Mouse (Mus musculus) ES-Bruce4 (cell line): Measurements from ENCODE around the gene Gm5286. TPM values are rescaled to one million over a fixed set of nuclear protein-coding genes. Genes with fewer than 3 reads are reported as not detected.
"Not testable (repeated sequence)": the region's sequence is repeated elsewhere in the genome, so short reads cannot be mapped to it uniquely, and the experiment has no call there.

Experiments used
- H3K27ac ChIP-seq: 2 replicates; pipeline ENCODE4 v1.5.1; 2012; ENCODE audit warnings: low read length, inconsistent platforms; ENCODE audit not compliant: insufficient read depth
- H3K27me3 ChIP-seq: 2 replicates; pipeline ENCODE4 v1.6.1; 2012; ENCODE audit warnings: mild to moderate bottlenecking, low read length, inconsistent platforms; ENCODE audit not compliant: control insufficient read depth, poor library complexity, insufficient read depth, severe bottlenecking
- H3K36me3 ChIP-seq: 2 replicates; pipeline ENCODE4 v1.6.1; 2012; ENCODE audit warnings: inconsistent platforms, mild to moderate bottlenecking, low read length, moderate library complexity; ENCODE audit not compliant: control insufficient read depth, poor library complexity, insufficient read depth, severe bottlenecking
- H3K4me1 ChIP-seq: one replicate; pipeline ENCODE4 v1.8.1; 2011; ENCODE audit warnings: low read length; ENCODE audit not compliant: control insufficient read depth, insufficient read depth
- H3K4me3 ChIP-seq: 2 replicates; pipeline ENCODE4 v1.5.1; 2011; ENCODE audit warnings: low read depth, mild to moderate bottlenecking, low read length
- H3K9ac ChIP-seq: 2 replicates; pipeline ENCODE4 v1.6.1; 2012; ENCODE audit warnings: low read depth, mild to moderate bottlenecking, inconsistent platforms; ENCODE audit not compliant: poor library complexity, severe bottlenecking
- H3K9me3 ChIP-seq: replicated peaks from 2 replicates; pipeline ENCODE4 v1.6.1; 2012; ENCODE audit warnings: mild to moderate bottlenecking, low read length, inconsistent platforms; ENCODE audit not compliant: control insufficient read depth, poor library complexity, insufficient read depth, severe bottlenecking
- polyA plus RNA-seq: library from polyadenylated mRNA; stranded (reverse); fragments of >200 nt; gene quantifications from 2 replicates; pipeline ENCODE4 v1.2.4, GENCODE M21; 2011; ENCODE audit warnings: low read depth; ENCODE audit not compliant: missing spikeins, insufficient read depth, insufficient read length

Gm5286 gene
- not detected in 2 replicates for polyA plus RNA-seq

GRCm38 (mm10) chr3:94196414-94196813 lies at the start of gene Gm5286:
Gm5286 (plus strand) TSS chr3:94196714.
- H3K36me3 ChIP-seq, H3K4me1 ChIP-seq, H3K27me3 ChIP-seq, H3K4me3 ChIP-seq, H3K9ac ChIP-seq, H3K27ac ChIP-seq, H3K9me3 ChIP-seq: not testable (repeated sequence)

- H3K4me1 ChIP-seq, H3K9ac ChIP-seq, H3K9me3 ChIP-seq, H3K4me3 ChIP-seq, H3K36me3 ChIP-seq, H3K27me3 ChIP-seq, H3K27ac ChIP-seq: not testable (repeated sequence)
These were observed 29.2 kb upstream of the Gm5286 start for GRCm38 (mm10) chr3:94167351-94167750.

GRCm38 (mm10) chr3:94178093-94178492 lies 18.4 kb upstream of the Gm5286 start, which contains the start of gene Gm10696:
Gm10696 (minus strand) TSS chr3:94178193.
- not testable (repeated sequence) for H3K36me3 ChIP-seq, H3K9ac ChIP-seq, H3K9me3 ChIP-seq, H3K4me1 ChIP-seq, H3K27me3 ChIP-seq, H3K4me3 ChIP-seq, H3K27ac ChIP-seq

Other genes with a start within 250 kb of the Gm5286 start
- not detected in 2 replicates for gene Tdpoz5, start 235.4 kb upstream of the Gm5286 start, polyA plus RNA-seq
- not detected in 2 replicates for gene Gm9125, start 141.8 kb upstream of the Gm5286 start, polyA plus RNA-seq
- not detected in 2 replicates for gene Gm10697, start 124.1 kb upstream of the Gm5286 start, polyA plus RNA-seq
- not detected in 2 replicates for gene Gm10696, start 18.5 kb upstream of the Gm5286 start, polyA plus RNA-seq
- gene Gm4778, start 67.3 kb downstream of the Gm5286 start, polyA plus RNA-seq: not detected in 2 replicates
- 5.3 and 5.6 TPM in 2 replicates for gene Them4, start 113.4 kb downstream of the Gm5286 start, polyA plus RNA-seq
- gene Them5, start 145.4 kb downstream of the Gm5286 start, polyA plus RNA-seq: 0.48 and 0.90 TPM in 2 replicates
- gene C2cd4d, start 165.7 kb downstream of the Gm5286 start, polyA plus RNA-seq: not detected in 2 replicates
- 0.59 and 0.66 TPM in 2 replicates for gene Rorc, start 176.1 kb downstream of the Gm5286 start, polyA plus RNA-seq
- 0.33 TPM in 1 of 2 replicates, not detected in the other for gene Lingo4, start 201.8 kb downstream of the Gm5286 start, polyA plus RNA-seq
- 8.8 and 12.3 TPM in 2 replicates for gene Tdrkh, start 216.6 kb downstream of the Gm5286 start, polyA plus RNA-seq
- 31.3 and 32.3 TPM in 2 replicates for gene Mrpl9, start 246.6 kb downstream of the Gm5286 start, polyA plus RNA-seq
- 0.56 and 0.91 TPM in 2 replicates for gene Oaz3, start 247.2 kb downstream of the Gm5286 start, polyA plus RNA-seq